Mouse (Mus musculus): ENCODE results near the gene Arl13b. TPM values are rescaled to one million over a fixed set of nuclear protein-coding genes. Genes with fewer than 3 reads are reported as not detected.

Arl13b gene
- 8.4 and 10.7 TPM in 2 replicates for polyA plus RNA-seq (2014; fragmentation: Nextera tagmentation; extraction: Ambion mirVana)

GRCm38 (mm10) chr16:62846498-62847312 lies at the start of gene Arl13b:
Arl13b (minus strand) TSS chr16:62847040.
- peak within 1 kb of the TSS; percentile 38; the same call in 1 of the 2 replicates for H3K27ac ChIP-seq (ENCODE audit: low read depth, low read length)

DNA sequence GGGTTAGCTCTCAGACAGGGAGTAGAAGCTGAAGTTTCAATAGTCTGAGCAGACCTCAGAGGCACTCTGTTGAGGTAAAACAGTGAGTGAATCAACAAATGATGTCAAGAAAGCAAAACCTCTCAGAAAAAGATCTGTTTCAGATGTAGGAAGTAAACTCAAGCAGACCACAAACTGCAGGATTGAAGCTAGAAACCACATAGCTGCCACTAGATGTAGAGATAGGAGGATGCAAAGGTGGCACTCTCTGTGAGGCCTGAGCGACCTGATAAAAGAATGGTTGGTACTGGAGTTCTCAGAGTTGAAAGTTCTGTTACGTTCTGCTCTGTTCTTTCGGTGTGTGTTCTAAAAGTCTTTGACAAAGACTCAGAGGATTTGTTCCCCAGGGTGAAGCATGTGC lies 49.0 kb upstream of the Arl13b start:
- ATAC-seq (replicated peaks; ENCODE audit: low FRiP score) = no peak
- H3K4me3 ChIP-seq (ENCODE audit: low read depth, low read length) = no peak overlapping the region

More at GRCm38 (mm10) chr16:62846498-62847312, at the start of gene Arl13b:
- Histone ChIP-seq H3K9ac (ENCODE audit: low read depth, low read length) (peak within 1 kb of the TSS; percentile 72), H3K9me3 (ENCODE audit: control insufficient read depth, low read length) (no peaks in the 10 kb centered on the region), H3K4me3 (ENCODE audit: low read depth, low read length) (peak within 1 kb of the TSS; percentile 88), H3K36me3 (ENCODE audit: control insufficient read depth, insufficient read depth, low read length) (no peaks in the 10 kb centered on the region), H3K4me2 (peak within 1 kb of the TSS; percentile 85), H3K4me1 (replicated peaks; ENCODE audit: control insufficient read depth, insufficient read depth, low read length) (peaks cover 5% of the 10 kb centered on the region; the same call in 1 of the 2 replicates), H3K27me3 (replicated peaks; ENCODE audit: control insufficient read depth, insufficient read depth, low read length) (no peaks in the 10 kb centered on the region)
- ATAC-seq (replicated peaks; ENCODE audit: low FRiP score) = peak; percentile 100
- WGBS = under 1% methylated on average over 51 of the region's 52 CpGs
- DNase-seq (ENCODE audit: low spot score) = peak; percentile 83

GRCm38 (mm10) chr16:62874065-62874464 lies 27.2 kb upstream of the Arl13b start:
- no peaks in the 10 kb centered on the region for H3K36me3 ChIP-seq (ENCODE audit: control insufficient read depth, insufficient read depth, low read length)
- H3K27me3 ChIP-seq (replicated peaks; ENCODE audit: control insufficient read depth, insufficient read depth, low read length) = no peaks in the 10 kb centered on the region
- WGBS = 89% methylated on average over 6 of the region's 6 CpGs
- no peak overlapping the region for H3K27ac ChIP-seq (ENCODE audit: low read depth, low read length)
- no peaks in the 10 kb centered on the region for H3K4me1 ChIP-seq (replicated peaks; ENCODE audit: control insufficient read depth, insufficient read depth, low read length)
- H3K9ac ChIP-seq (ENCODE audit: low read depth, low read length) = no peak overlapping the region
- H3K4me3 ChIP-seq (ENCODE audit: low read depth, low read length) = no peak overlapping the region
- ATAC-seq (replicated peaks; ENCODE audit: low FRiP score) (no peak), DNase-seq (ENCODE audit: low spot score) (no peak)
- no peaks in the 10 kb centered on the region for H3K9me3 ChIP-seq (ENCODE audit: control insufficient read depth, low read length)
- H3K4me2 ChIP-seq = no peak overlapping the region

More for the DNA sequence above, 49.0 kb upstream of the Arl13b start:
- Histone ChIP-seq H3K4me2 (no peak overlapping the region), H3K9ac (ENCODE audit: low read depth, low read length) (no peak overlapping the region), H3K9me3 (ENCODE audit: control insufficient read depth, low read length) (no peaks in the 10 kb centered on the region), H3K4me1 (replicated peaks; ENCODE audit: control insufficient read depth, insufficient read depth, low read length) (no peaks in the 10 kb centered on the region), H3K27me3 (replicated peaks; ENCODE audit: control insufficient read depth, insufficient read depth, low read length) (no peaks in the 10 kb centered on the region), H3K27ac (ENCODE audit: low read depth, low read length) (no peak overlapping the region), H3K36me3 (ENCODE audit: control insufficient read depth, insufficient read depth, low read length) (no peaks in the 10 kb centered on the region)
- no peak for DNase-seq (ENCODE audit: low spot score)
- WGBS = 81% methylated on average over 3 of the region's 3 CpGs

- Histone ChIP-seq H3K27me3 (replicated peaks; ENCODE audit: control insufficient read depth, insufficient read depth, low read length) (no peaks in the 10 kb centered on the region), H3K36me3 (ENCODE audit: control insufficient read depth, insufficient read depth, low read length) (no peaks in the 10 kb centered on the region), H3K27ac (ENCODE audit: low read depth, low read length) (no peak overlapping the region), H3K4me3 (ENCODE audit: low read depth, low read length) (no peak overlapping the region), H3K9ac (ENCODE audit: low read depth, low read length) (no peak overlapping the region), H3K4me1 (replicated peaks; ENCODE audit: control insufficient read depth, insufficient read depth, low read length) (no peaks in the 10 kb centered on the region), H3K4me2 (no peak overlapping the region), H3K9me3 (ENCODE audit: control insufficient read depth, low read length) (no peaks in the 10 kb centered on the region)
- no peak for ATAC-seq (replicated peaks; ENCODE audit: low FRiP score)
- DNase-seq (ENCODE audit: low spot score) = no peak
- WGBS = 79% methylated on average over 4 of the region's 4 CpGs
These were observed 26.3 kb upstream of the Arl13b start for GRCm38 (mm10) chr16:62873180-62873579.

DNA sequence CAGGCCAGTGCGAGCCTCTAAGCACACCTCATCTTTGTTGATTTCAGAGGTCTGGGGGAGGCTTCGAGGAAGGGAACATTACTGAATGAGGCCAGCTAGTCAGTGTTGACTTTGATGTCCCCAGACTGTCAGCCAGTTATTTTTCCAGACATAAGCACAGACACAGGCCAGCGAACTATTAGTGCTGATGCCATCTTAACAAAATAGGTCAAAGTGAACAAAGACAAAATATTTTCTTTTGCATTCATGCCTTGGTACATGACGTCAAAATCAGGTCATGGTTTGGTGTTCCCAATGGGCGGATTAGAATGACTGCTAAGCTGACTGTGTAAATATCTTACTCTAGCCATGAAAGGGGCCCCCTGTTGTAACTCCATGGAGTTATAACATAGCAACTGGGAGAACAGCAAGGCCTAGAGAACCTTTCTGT lies 25.9 kb upstream of the Arl13b start:
- no peak overlapping the region for H3K9ac ChIP-seq (ENCODE audit: low read depth, low read length)
- ATAC-seq (replicated peaks; ENCODE audit: low FRiP score) (no peak), DNase-seq (ENCODE audit: low spot score) (no peak)
- H3K27ac ChIP-seq (ENCODE audit: low read depth, low read length) = no peak overlapping the region
- no peaks in the 10 kb centered on the region for H3K36me3 ChIP-seq (ENCODE audit: control insufficient read depth, insufficient read depth, low read length)
- no peaks in the 10 kb centered on the region for H3K27me3 ChIP-seq (replicated peaks; ENCODE audit: control insufficient read depth, insufficient read depth, low read length)
- H3K4me3 ChIP-seq (ENCODE audit: low read depth, low read length) = no peak overlapping the region
- 80% methylated on average over 5 of the region's 5 CpGs for WGBS
- no peak overlapping the region for H3K4me2 ChIP-seq
- no peaks in the 10 kb centered on the region for H3K9me3 ChIP-seq (ENCODE audit: control insufficient read depth, low read length)
- H3K4me1 ChIP-seq (replicated peaks; ENCODE audit: control insufficient read depth, insufficient read depth, low read length) = no peaks in the 10 kb centered on the region

DNA sequence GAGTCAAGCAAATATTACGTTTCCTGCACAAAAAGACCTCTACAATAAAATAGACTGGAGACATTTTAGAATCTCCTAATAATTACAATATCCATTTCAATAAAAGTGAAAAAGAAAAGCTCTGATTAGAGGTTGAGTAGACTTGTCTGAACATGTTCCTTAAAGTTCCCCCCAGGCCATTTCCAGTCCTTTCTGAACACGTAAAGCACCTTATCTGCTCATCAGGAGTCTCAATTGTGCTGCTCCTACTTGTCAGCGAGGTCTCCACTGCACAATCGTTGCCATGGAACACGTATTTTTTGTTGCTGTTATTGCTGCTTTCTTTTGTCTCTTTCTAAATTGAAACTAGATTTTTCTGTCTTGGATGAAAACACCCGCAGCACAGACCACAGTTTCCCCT lies 14.6 kb upstream of the Arl13b start:
- Histone ChIP-seq H3K4me2 (no peak overlapping the region; the same call in 1 of the 2 replicates), H3K27ac (ENCODE audit: low read depth, low read length) (no peak overlapping the region), H3K4me3 (ENCODE audit: low read depth, low read length) (no peak overlapping the region), H3K36me3 (ENCODE audit: control insufficient read depth, insufficient read depth, low read length) (no peaks in the 10 kb centered on the region; the same call in 1 of the 2 replicates), H3K4me1 (replicated peaks; ENCODE audit: control insufficient read depth, insufficient read depth, low read length) (no peaks in the 10 kb centered on the region), H3K27me3 (replicated peaks; ENCODE audit: control insufficient read depth, insufficient read depth, low read length) (no peaks in the 10 kb centered on the region), H3K9me3 (ENCODE audit: control insufficient read depth, low read length) (no peaks in the 10 kb centered on the region), H3K9ac (ENCODE audit: low read depth, low read length) (no peak overlapping the region)
- DNase-seq (ENCODE audit: low spot score) = no peak
- ATAC-seq (replicated peaks; ENCODE audit: low FRiP score) = no peak
- WGBS = 60% methylated on average over 6 of the region's 6 CpGs

DNA sequence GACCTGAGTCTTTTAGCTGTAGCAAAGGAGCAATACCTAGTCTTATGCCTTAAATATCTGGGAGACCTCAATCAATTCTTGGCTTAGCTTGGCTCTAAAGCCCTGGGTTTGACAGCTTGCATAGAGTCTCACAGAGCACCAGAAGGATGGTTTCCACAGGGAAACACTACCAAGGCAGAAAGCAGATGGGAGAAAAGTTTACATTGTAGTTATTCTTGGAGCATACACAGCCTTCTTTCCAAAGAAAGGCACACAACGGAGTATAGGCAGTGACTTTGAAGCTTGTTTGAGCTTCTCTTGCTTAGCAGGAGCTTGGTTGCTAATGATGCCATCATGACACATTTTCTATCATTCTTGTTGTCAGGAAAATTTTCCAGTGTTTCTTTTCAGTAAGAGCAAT lies 13.3 kb upstream of the Arl13b start:
- WGBS = 70% methylated on average over 1 of the region's 1 CpGs
- Histone ChIP-seq H3K4me1 (replicated peaks; ENCODE audit: control insufficient read depth, insufficient read depth, low read length) (peaks cover 3% of the 10 kb centered on the region), H3K36me3 (ENCODE audit: control insufficient read depth, insufficient read depth, low read length) (no peaks in the 10 kb centered on the region; the same call in 1 of the 2 replicates), H3K4me3 (ENCODE audit: low read depth, low read length) (no peak overlapping the region), H3K9ac (ENCODE audit: low read depth, low read length) (no peak overlapping the region), H3K9me3 (ENCODE audit: control insufficient read depth, low read length) (no peaks in the 10 kb centered on the region), H3K27ac (ENCODE audit: low read depth, low read length) (no peak overlapping the region), H3K27me3 (replicated peaks; ENCODE audit: control insufficient read depth, insufficient read depth, low read length) (no peaks in the 10 kb centered on the region), H3K4me2 (no peak overlapping the region)
- no peak for DNase-seq (ENCODE audit: low spot score)
- ATAC-seq (replicated peaks; ENCODE audit: low FRiP score) = no peak

DNA sequence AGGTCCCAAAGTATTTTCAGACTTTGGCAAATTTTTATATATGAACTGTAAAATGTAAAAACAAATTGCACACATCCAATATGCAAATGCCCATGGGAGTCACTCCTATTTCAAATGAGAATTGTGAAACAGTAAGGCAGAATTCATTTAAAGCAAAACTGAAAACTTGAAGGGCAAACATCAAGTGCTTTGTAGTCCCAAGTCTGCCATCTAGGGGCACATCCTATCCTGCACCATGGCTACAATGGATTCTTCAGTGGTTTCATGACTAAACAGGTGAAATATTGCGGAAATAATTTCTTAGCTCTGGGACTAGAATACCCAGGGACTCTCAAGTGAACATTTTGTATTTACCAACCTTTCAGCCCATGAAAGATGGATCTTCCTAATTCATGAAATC lies 11.2 kb upstream of the Arl13b start:
- Histone ChIP-seq H3K4me3 (ENCODE audit: low read depth, low read length) (no peak overlapping the region), H3K27ac (ENCODE audit: low read depth, low read length) (no peak overlapping the region), H3K9ac (ENCODE audit: low read depth, low read length) (no peak overlapping the region), H3K4me1 (replicated peaks; ENCODE audit: control insufficient read depth, insufficient read depth, low read length) (peaks cover 3% of the 10 kb centered on the region), H3K36me3 (ENCODE audit: control insufficient read depth, insufficient read depth, low read length) (no peaks in the 10 kb centered on the region), H3K4me2 (no peak overlapping the region), H3K9me3 (ENCODE audit: control insufficient read depth, low read length) (no peaks in the 10 kb centered on the region), H3K27me3 (replicated peaks; ENCODE audit: control insufficient read depth, insufficient read depth, low read length) (no peaks in the 10 kb centered on the region)
- ATAC-seq (replicated peaks; ENCODE audit: low FRiP score) (no peak), DNase-seq (ENCODE audit: low spot score) (no peak)
- WGBS = 89% methylated on average over 1 of the region's 1 CpGs

- WGBS = 59% methylated on average over 2 of the region's 2 CpGs
- H3K4me2 ChIP-seq = no peak overlapping the region
- peaks cover 3% of the 10 kb centered on the region for H3K4me1 ChIP-seq (replicated peaks; ENCODE audit: control insufficient read depth, insufficient read depth, low read length)
- H3K36me3 ChIP-seq (ENCODE audit: control insufficient read depth, insufficient read depth, low read length) = no peaks in the 10 kb centered on the region
- no peaks in the 10 kb centered on the region for H3K27me3 ChIP-seq (replicated peaks; ENCODE audit: control insufficient read depth, insufficient read depth, low read length)
- H3K4me3 ChIP-seq (ENCODE audit: low read depth, low read length) = no peak overlapping the region
- no peak overlapping the region for H3K9ac ChIP-seq (ENCODE audit: low read depth, low read length)
- no peaks in the 10 kb centered on the region for H3K9me3 ChIP-seq (ENCODE audit: control insufficient read depth, low read length)
- no peak for ATAC-seq (replicated peaks; ENCODE audit: low FRiP score)
- no peak for DNase-seq (ENCODE audit: low spot score)
- no peak overlapping the region for H3K27ac ChIP-seq (ENCODE audit: low read depth, low read length)
These were observed 10.7 kb upstream of the Arl13b start for GRCm38 (mm10) chr16:62857498-62857897.

Data from liver, embryonic 11.5 days (tissue).